Mouse (Mus musculus): ENCODE data around the gene Ttll12. TPM values are rescaled to one million over a fixed set of nuclear protein-coding genes. Genes with fewer than 3 reads are reported as not detected.

Ttll12 gene
- total RNA-seq, 2 experiments from 2014 or later: 9.3 TPM

Other genes with a start within 250 kb of the Ttll12 start
- gene Arfgap3, start 244.9 kb downstream of the Ttll12 start, total RNA-seq (2021): 10 to 100 TPM; 21.5 to 22.6 TPM
- 100 to 1,000 TPM; 136 to 147 TPM for gene Pacsin2, start 130.6 kb downstream of the Ttll12 start, total RNA-seq (2021)
- gene Ttll1, start 84.3 kb downstream of the Ttll12 start, total RNA-seq (2021): 10 to 100 TPM; 20.7 to 24.3 TPM
- gene Bik, start 68.3 kb downstream of the Ttll12 start, total RNA-seq (2021): 10 to 100 TPM; 22.8 to 28.0 TPM
- gene Tspo, start 31.6 kb downstream of the Ttll12 start, total RNA-seq (2021): 10 to 100 TPM; 78.3 to 85.3 TPM
- gene Mcat, start 31.4 kb downstream of the Ttll12 start, total RNA-seq (2021): 10 to 100 TPM; 33.0 to 34.4 TPM
- gene Scube1, start 129.9 kb upstream of the Ttll12 start, total RNA-seq (2021): 1 to 10 TPM; 4.2 to 5.4 TPM
- not detected for gene Mpped1, start 184.3 kb upstream of the Ttll12 start, total RNA-seq (2021)